Mouse (Mus musculus) lung, embryonic 15.5 days (tissue): ENCODE data around the gene Setd1b. TPM values are rescaled to one million over a fixed set of nuclear protein-coding genes. Genes with fewer than 3 reads are reported as not detected.
"Not testable (repeated sequence)": the region's sequence is repeated elsewhere in the genome, so short reads cannot be mapped to it uniquely, and the experiment has no call there.

Experiments
- ATAC-seq: fragments of 200-750 bp; cut with Nextera tagmentation; 2 replicates; pipeline ENCODE4 v1.8.0; 2017; ENCODE audit warnings: moderate number of reproducible peaks, borderline replicate concordance; ENCODE audit not compliant: low FRiP score, low TSS enrichment; ENCODE audit errors: extremely low read depth
- H3K27ac ChIP-seq: fragments of 300-500 bp; sonication (generic); 2 replicates; pipeline ENCODE4 v1.5.1; 2015; ENCODE audit warnings: moderate library complexity, mild to moderate bottlenecking, inconsistent platforms
- H3K27me3 ChIP-seq: fragments of 300-500 bp; sonication (generic); 2 replicates; pipeline ENCODE4 v1.6.1; 2015; ENCODE audit warnings: inconsistent platforms
- H3K36me3 ChIP-seq: fragments of 300-500 bp; sonication (generic); 2 replicates; pipeline ENCODE4 v1.6.1; 2015; ENCODE audit warnings: inconsistent platforms
- H3K4me1 ChIP-seq: fragments of 300-500 bp; sonication (generic); 2 replicates; pipeline ENCODE4 v1.6.1; 2015; ENCODE audit warnings: inconsistent platforms
- H3K4me2 ChIP-seq: fragments of 300-500 bp; sonication (generic); 2 replicates; pipeline ENCODE4 v1.6.1; 2015; ENCODE audit warnings: inconsistent platforms, mild to moderate bottlenecking, moderate library complexity
- H3K4me3 ChIP-seq: fragments of 300-500 bp; sonication (generic); 2 replicates; pipeline ENCODE4 v1.5.1; 2015; ENCODE audit warnings: mild to moderate bottlenecking, inconsistent platforms
- H3K9ac ChIP-seq: fragments of 300-500 bp; sonication (generic); 2 replicates; pipeline ENCODE4 v1.6.1; 2015; ENCODE audit warnings: inconsistent platforms
- H3K9me3 ChIP-seq: fragments of 300-500 bp; sonication (generic); 2 replicates; pipeline ENCODE4 v1.6.1; 2016; ENCODE audit warnings: inconsistent platforms
- WGBS: fragments of 180-500 bp; shearing (Covaris S2); methylation state at CpG from one replicate; pipeline ENCODE4 v1.1.7; 2015; 5-methylcytosine and 5-hydroxymethylcytosine counted together
- polyA plus RNA-seq: library from polyadenylated mRNA; unstranded; fragments of >200 nt; fragmentation: Nextera tagmentation; extraction: Ambion mirVana; gene quantifications from 2 replicates; pipeline ENCODE4 v1.2.1, GENCODE M21; 2015

Setd1b gene
- polyA plus RNA-seq, 1 experiment from 2014 or later: 9.2 TPM

- H3K9me3 ChIP-seq, H3K4me2 ChIP-seq, H3K9ac ChIP-seq, H3K27ac ChIP-seq, ATAC-seq, H3K4me1 ChIP-seq, H3K36me3 ChIP-seq, H3K4me3 ChIP-seq, H3K27me3 ChIP-seq: not testable (repeated sequence)
- WGBS: 81% methylated on average over 5 of the region's 7 CpGs
These were observed 59.0 kb downstream of the Setd1b start for GRCm38 (mm10) chr5:123200816-123201522.

GRCm38 (mm10) chr5:123201523-123201892 is 59.5 kb downstream of the Setd1b start:
- Histone ChIP-seq H3K4me1 (no peaks in the 10 kb centered on the region), H3K36me3 (no peaks in the 10 kb centered on the region), H3K9ac (no peak overlapping the region), H3K4me2 (no peak overlapping the region), H3K9me3 (no peaks in the 10 kb centered on the region), H3K27me3 (no peaks in the 10 kb centered on the region), H3K27ac (no peak overlapping the region), H3K4me3 (no peak overlapping the region)
- WGBS: 66% methylated on average over 7 of the region's 7 CpGs
- ATAC-seq: no peak

- H3K36me3 ChIP-seq: no peaks in the 10 kb centered on the region
These were observed 60.0 kb downstream of the Setd1b start for GRCm38 (mm10) chr5:123201987-123202386.

GRCm38 (mm10) chr5:123202771-123203170 is 60.8 kb downstream of the Setd1b start:
- not testable (repeated sequence) for H3K4me2 ChIP-seq, H3K4me3 ChIP-seq, H3K9me3 ChIP-seq, ATAC-seq, H3K27me3 ChIP-seq, H3K36me3 ChIP-seq, H3K9ac ChIP-seq, H3K27ac ChIP-seq, H3K4me1 ChIP-seq
- WGBS: 46% methylated on average over 4 of the region's 4 CpGs

More at GRCm38 (mm10) chr5:123201987-123202386, 60.0 kb downstream of the Setd1b start:
- Histone ChIP-seq H3K9me3 (no peaks in the 10 kb centered on the region), H3K27ac (no peak overlapping the region), H3K4me3 (no peak overlapping the region), H3K4me1 (no peaks in the 10 kb centered on the region), H3K9ac (no peak overlapping the region), H3K27me3 (no peaks in the 10 kb centered on the region), H3K4me2 (no peak overlapping the region)
- WGBS: 62% methylated on average over 5 of the region's 5 CpGs
- no peak for ATAC-seq

DNA sequence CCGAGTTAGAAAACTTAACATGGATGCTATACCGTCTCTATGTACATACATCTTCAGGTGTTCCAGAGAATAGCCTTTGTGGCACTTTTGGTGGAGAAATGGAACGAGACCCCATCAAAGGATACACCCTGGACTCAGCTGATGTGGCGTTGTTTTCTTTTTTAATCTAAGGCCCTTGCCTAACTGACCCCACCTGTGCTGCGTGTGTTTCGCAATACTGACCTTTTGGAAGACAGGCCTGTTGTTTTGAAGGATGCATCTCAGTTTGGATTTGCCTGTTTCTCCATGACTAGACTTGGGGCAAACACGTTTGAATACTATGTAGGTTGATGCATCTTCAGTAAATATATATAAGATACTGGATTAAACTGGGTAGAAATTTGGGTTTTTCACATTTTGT is 61.6 kb downstream of the Setd1b start:
- not testable (repeated sequence) for ATAC-seq, H3K4me3 ChIP-seq, H3K4me2 ChIP-seq, H3K9me3 ChIP-seq, H3K27ac ChIP-seq, H3K36me3 ChIP-seq, H3K9ac ChIP-seq, H3K27me3 ChIP-seq, H3K4me1 ChIP-seq
- 81% methylated on average over 7 of the region's 7 CpGs for whole genome bisulfite sequencing

Other genes starting within 250 kb of the Setd1b start
- 36.4 and 38.1 TPM in 2 replicates for gene Kdm2b, start 152.4 kb upstream of the Setd1b start, polyA plus RNA-seq
- gene Orai1, start 127.1 kb upstream of the Setd1b start, polyA plus RNA-seq: 18.2 and 20.0 TPM in 2 replicates
- 1.3 and 1.5 TPM in 2 replicates for gene Morn3, start 95.2 kb upstream of the Setd1b start, polyA plus RNA-seq
- 12.8 and 14.0 TPM in 2 replicates for gene Tmem120b, start 73.8 kb upstream of the Setd1b start, polyA plus RNA-seq
- 2.7 and 2.8 TPM in 2 replicates for gene Rhof, start 9.5 kb upstream of the Setd1b start, polyA plus RNA-seq
- gene Psmd9, start 27.2 kb downstream of the Setd1b start, polyA plus RNA-seq: 85.3 and 88.7 TPM in 2 replicates
- 0.72 TPM in 1 of 2 replicates, not detected in the other for gene Hpd, start 40.5 kb downstream of the Setd1b start, polyA plus RNA-seq
- 0.84 and 1.00 TPM in 2 replicates for gene Wdr66, start 109.9 kb downstream of the Setd1b start, polyA plus RNA-seq
- gene Bcl7a, start 201.6 kb downstream of the Setd1b start, polyA plus RNA-seq: 21.2 and 24.6 TPM in 2 replicates